Mouse (Mus musculus): ENCODE results near the gene Bcl2l2. TPM values are rescaled to one million over a fixed set of nuclear protein-coding genes. Genes with fewer than 3 reads are reported as not detected.
A peak's percentile ranks its signal among the peaks of the same experiment; 100 is the strongest.

Gene Bcl2l2
- total and polyA plus RNA-seq, 2 experiments, result 14.1 to 17.3 TPM

- no peaks in the 10 kb centered on the region; the same call in 1 of the 2 replicates for H3K4me1 ChIP-seq (ENCODE audit: control insufficient read depth, insufficient read depth, low read length)
- 31% methylated on average over 2 of the region's 2 CpGs for WGBS
- TF ChIP-seq POLR2A (IDR thresholded peaks at IDR 0.05; ENCODE audit: extremely low read depth, insufficient read depth, low read length) (no peak), CTCF (IDR thresholded peaks at IDR 0.05; ENCODE audit: low read depth, low read length) (peak; percentile 76)
- peak; percentile 39 for DNase-seq (ENCODE audit: extremely low read depth, low read depth, low spot score)
- H3K36me3 ChIP-seq (ENCODE audit: control insufficient read depth, insufficient read depth, low read length), result no peaks in the 10 kb centered on the region
- no peaks in the 10 kb centered on the region for H3K27me3 ChIP-seq (ENCODE audit: control insufficient read depth, insufficient read depth, low read length)
- no peak overlapping the region for H3K4me3 ChIP-seq (ENCODE audit: insufficient read depth, low read depth, low read length)
- no peak overlapping the region for H3K9ac ChIP-seq (ENCODE audit: low read depth, low read length)
- H3K79me2 ChIP-seq (ENCODE audit: control insufficient read depth, insufficient read depth, low read length), result no peaks in the 10 kb centered on the region
- no peak overlapping the region for H3K27ac ChIP-seq (replicated peaks; ENCODE audit: insufficient read depth, low read depth, low read length)
Measured at GRCm38 (mm10) chr14:54860511-54860910, 22.7 kb upstream of the Bcl2l2 start.

GRCm38 (mm10) chr14:54863501-54864312 is 19.5 kb upstream of the Bcl2l2 start:
- DNase-seq (ENCODE audit: extremely low read depth, low read depth, low spot score), result peak; percentile 77
- Histone ChIP-seq H3K4me3 (ENCODE audit: insufficient read depth, low read depth, low read length) (peak overlapping the region; percentile 68), H3K27me3 (ENCODE audit: control insufficient read depth, insufficient read depth, low read length) (no peaks in the 10 kb centered on the region), H3K79me2 (ENCODE audit: control insufficient read depth, insufficient read depth, low read length) (no peaks in the 10 kb centered on the region), H3K4me1 (ENCODE audit: control insufficient read depth, insufficient read depth, low read length) (no peaks in the 10 kb centered on the region), H3K27ac (replicated peaks; ENCODE audit: insufficient read depth, low read depth, low read length) (peak overlapping the region; percentile 14; the same call in 1 of the 2 replicates), H3K36me3 (ENCODE audit: control insufficient read depth, insufficient read depth, low read length) (no peaks in the 10 kb centered on the region), H3K9ac (ENCODE audit: low read depth, low read length) (peak overlapping the region; percentile 81)
- TF ChIP-seq POLR2A (IDR thresholded peaks at IDR 0.05; ENCODE audit: extremely low read depth, insufficient read depth, low read length), result peak; percentile 64; the same call in 1 of the 2 replicates
- no peak for TF ChIP-seq CTCF (IDR thresholded peaks at IDR 0.05; ENCODE audit: low read depth, low read length)
- WGBS, result under 1% methylated on average over 56 of the region's 56 CpGs

GRCm38 (mm10) chr14:54864313-54865036 is 18.7 kb upstream of the Bcl2l2 start:
- no peak for TF ChIP-seq POLR2A (IDR thresholded peaks at IDR 0.05; ENCODE audit: extremely low read depth, insufficient read depth, low read length)
- no peak for TF ChIP-seq CTCF (IDR thresholded peaks at IDR 0.05; ENCODE audit: low read depth, low read length)
- H3K27ac ChIP-seq (replicated peaks; ENCODE audit: insufficient read depth, low read depth, low read length), result 0 out of 2 replicates have a peak overlapping the region, but pooled peaks have one; percentile 8
- H3K79me2 ChIP-seq (ENCODE audit: control insufficient read depth, insufficient read depth, low read length), result no peaks in the 10 kb centered on the region
- no peaks in the 10 kb centered on the region for H3K36me3 ChIP-seq (ENCODE audit: control insufficient read depth, insufficient read depth, low read length)
- no peak for DNase-seq (ENCODE audit: extremely low read depth, low read depth, low spot score)
- 15% methylated on average over 21 of the region's 21 CpGs for WGBS
- H3K4me3 ChIP-seq (ENCODE audit: insufficient read depth, low read depth, low read length), result peak overlapping the region; percentile 68
- H3K9ac ChIP-seq (ENCODE audit: low read depth, low read length), result peak overlapping the region; percentile 45
- H3K27me3 ChIP-seq (ENCODE audit: control insufficient read depth, insufficient read depth, low read length), result no peaks in the 10 kb centered on the region
- H3K4me1 ChIP-seq (ENCODE audit: control insufficient read depth, insufficient read depth, low read length), result no peaks in the 10 kb centered on the region

- Histone ChIP-seq H3K4me3 (ENCODE audit: insufficient read depth, low read depth, low read length) (no peak overlapping the region), H3K4me1 (ENCODE audit: control insufficient read depth, insufficient read depth, low read length) (no peaks in the 10 kb centered on the region), H3K36me3 (ENCODE audit: control insufficient read depth, insufficient read depth, low read length) (no peaks in the 10 kb centered on the region), H3K79me2 (ENCODE audit: control insufficient read depth, insufficient read depth, low read length) (no peaks in the 10 kb centered on the region), H3K27me3 (ENCODE audit: control insufficient read depth, insufficient read depth, low read length) (no peaks in the 10 kb centered on the region), H3K9ac (ENCODE audit: low read depth, low read length) (no peak overlapping the region), H3K27ac (replicated peaks; ENCODE audit: insufficient read depth, low read depth, low read length) (no peak overlapping the region)
- 73% methylated on average over 5 of the region's 5 CpGs for WGBS
- DNase-seq (ENCODE audit: extremely low read depth, low read depth, low spot score), result no peak
- TF ChIP-seq POLR2A (IDR thresholded peaks at IDR 0.05; ENCODE audit: extremely low read depth, insufficient read depth, low read length) (no peak), CTCF (IDR thresholded peaks at IDR 0.05; ENCODE audit: low read depth, low read length) (no peak)
Measured at GRCm38 (mm10) chr14:54865626-54866025, 17.6 kb upstream of the Bcl2l2 start.

GRCm38 (mm10) chr14:54866268-54866667 is 16.9 kb upstream of the Bcl2l2 start:
- Histone ChIP-seq H3K9ac (ENCODE audit: low read depth, low read length) (no peak overlapping the region), H3K4me1 (ENCODE audit: control insufficient read depth, insufficient read depth, low read length) (no peaks in the 10 kb centered on the region), H3K27ac (replicated peaks; ENCODE audit: insufficient read depth, low read depth, low read length) (no peak overlapping the region), H3K27me3 (ENCODE audit: control insufficient read depth, insufficient read depth, low read length) (no peaks in the 10 kb centered on the region), H3K36me3 (ENCODE audit: control insufficient read depth, insufficient read depth, low read length) (no peaks in the 10 kb centered on the region), H3K79me2 (ENCODE audit: control insufficient read depth, insufficient read depth, low read length) (no peaks in the 10 kb centered on the region), H3K4me3 (ENCODE audit: insufficient read depth, low read depth, low read length) (no peak overlapping the region)
- TF ChIP-seq CTCF (IDR thresholded peaks at IDR 0.05; ENCODE audit: low read depth, low read length) (no peak), POLR2A (IDR thresholded peaks at IDR 0.05; ENCODE audit: extremely low read depth, insufficient read depth, low read length) (no peak)
- DNase-seq (ENCODE audit: extremely low read depth, low read depth, low spot score), result no peak
- 62% methylated on average over 3 of the region's 3 CpGs for WGBS
